9 mouse cellular contexts compared by ENCODE assay signal in the genomic region with DNA sequence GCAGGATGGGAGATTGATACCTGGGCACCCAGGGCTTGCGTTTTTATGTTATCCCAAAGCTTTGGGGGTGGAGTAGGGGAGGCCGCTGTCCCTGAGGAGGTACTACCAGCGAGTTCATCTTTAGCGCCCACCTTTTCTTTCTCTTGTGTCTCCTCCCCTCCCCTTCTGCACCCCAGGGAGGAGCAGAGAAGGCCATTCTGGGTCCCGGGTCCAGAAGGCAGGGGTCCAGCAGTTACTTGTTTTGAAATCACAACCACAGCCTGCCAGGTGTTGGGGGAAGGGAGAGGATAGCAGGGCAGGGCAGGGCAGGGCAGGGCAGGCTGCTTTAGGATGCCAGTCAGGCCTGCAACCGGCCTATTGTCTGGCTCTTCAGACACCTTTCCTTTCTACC. TPM values are rescaled to one million over a fixed set of nuclear protein-coding genes. Genes with fewer than 3 reads are reported as not detected.
DNase-seq lines count a peak whose midpoint lies in the region; ATAC-seq lines count a peak whose summit lies in the region.
"Had no signal": no experiment of that assay in that cellular context is flagged by ENCODE, and none has a peak within 500 bp of the region (broad histone marks: within the 10 kb centered on the region; RNA-seq: fewer than 3 reads in every experiment).

No protein-coding gene starts in this region.

- no peaks in the 10 kb centered on the region for H3K9me3 ChIP-seq in neural tube, embryonic 11.5 days (ENCODE audit: control insufficient read depth, low read length)
- no peaks in the 10 kb centered on the region for H3K9me3 ChIP-seq in limb, embryonic 11.5 days (ENCODE audit: control insufficient read depth, low read length)
- H3K9me3 ChIP-seq in stomach, embryonic 16.5 days (replicated peaks; ENCODE audit: control insufficient read depth, low read length): no peaks in the 10 kb centered on the region

- H3K36me3 ChIP-seq in neural tube, embryonic 11.5 days (ENCODE audit: control insufficient read depth, insufficient read depth, low read length): no peaks in the 10 kb centered on the region
- H3K36me3 ChIP-seq in limb, embryonic 11.5 days (ENCODE audit: control insufficient read depth, insufficient read depth, low read length): no peaks in the 10 kb centered on the region
- H3K36me3 ChIP-seq in stomach, embryonic 16.5 days (ENCODE audit: control insufficient read depth, insufficient read depth, low read length): no peaks in the 10 kb centered on the region

- H3K9ac ChIP-seq in neural tube, embryonic 11.5 days (ENCODE audit: low read length): peak overlapping the region; percentile 79
- H3K9ac ChIP-seq in limb, embryonic 11.5 days (ENCODE audit: low read length): peak overlapping the region; percentile 76
- H3K9ac ChIP-seq in stomach, embryonic 16.5 days (ENCODE audit: low read length): peak overlapping the region; percentile 69

- DNase-seq in frontal cortex, postnatal 10 days (ENCODE audit: low spot score in 2 of 2): no peak
- DNase-seq in neural tube, embryonic 11.5 days (ENCODE audit: low spot score): no peak
- DNase-seq in neural tube, embryonic 10.5 days (ENCODE audit: extremely low spot score, low spot score): no peak
- no peak for DNase-seq in limb, embryonic 11.5 days (ENCODE audit: low spot score)
- DNase-seq in gastrocnemius, adult 8-10 months (ENCODE audit: low spot score in 2 of 2): no peak
- no peak for DNase-seq in adrenal gland, adult 2 months

- H3K27ac ChIP-seq in neural tube, embryonic 11.5 days (ENCODE audit: low read depth, low read length): peak overlapping the region; percentile 81; the same call in 1 of the 2 replicates
- H3K27ac ChIP-seq in limb, embryonic 11.5 days (replicated peaks; ENCODE audit: low read depth, low read length): no peak overlapping the region
- no peak overlapping the region for H3K27ac ChIP-seq in stomach, embryonic 16.5 days (ENCODE audit: low read length)

- peak overlapping the region; percentile 68 for H3K4me3 ChIP-seq in neural tube, embryonic 11.5 days (ENCODE audit: low read depth, low read length)
- H3K4me3 ChIP-seq in limb, embryonic 11.5 days (ENCODE audit: low read depth, low read length): peak overlapping the region; percentile 59
- H3K4me3 ChIP-seq in stomach, embryonic 16.5 days (replicated peaks; ENCODE audit: low read length): peak overlapping the region; percentile 51

- peak; percentile 5; the same call in 1 of the 2 replicates for ATAC-seq in frontal cortex, adult (ENCODE audit: low TSS enrichment)
- ATAC-seq in neural tube, embryonic 11.5 days (ENCODE audit: insufficient read depth, low FRiP score, low TSS enrichment): 0 out of 2 replicates have a peak, but pooled peaks have one; percentile 18
- no peak for ATAC-seq in limb, embryonic 11.5 days (ENCODE audit: insufficient number of reproducible peaks, low FRiP score, low TSS enrichment, low read depth)
- no peak for ATAC-seq in stomach, embryonic 16.5 days (ENCODE audit: insufficient read depth, low FRiP score)

- WGBS in neural tube, embryonic 11.5 days: 8% methylated on average over 5 of the region's 6 CpGs
- 13% methylated on average over 6 of the region's 6 CpGs for WGBS in limb, embryonic 11.5 days
- WGBS in stomach, embryonic 16.5 days: 18% methylated on average over 6 of the region's 6 CpGs

- peaks cover 8% of the 10 kb centered on the region; the same call in 1 of the 2 replicates for H3K4me1 ChIP-seq in neural tube, embryonic 11.5 days (ENCODE audit: control insufficient read depth, insufficient read depth, low read length)
- H3K4me1 ChIP-seq in limb, embryonic 11.5 days (ENCODE audit: control insufficient read depth, insufficient read depth, low read length): peaks cover 3% of the 10 kb centered on the region; the same call in 1 of the 2 replicates
- H3K4me1 ChIP-seq in stomach, embryonic 16.5 days (ENCODE audit: control insufficient read depth, insufficient read depth, low read length): no peaks in the 10 kb centered on the region

- peak overlapping the region; percentile 74 for H3K4me2 ChIP-seq in neural tube, embryonic 11.5 days (ENCODE audit: low read depth)
- H3K4me2 ChIP-seq in limb, embryonic 11.5 days (ENCODE audit: low read depth, severe bottlenecking): peak overlapping the region; percentile 97
- peak overlapping the region; percentile 89 for H3K4me2 ChIP-seq in stomach, embryonic 16.5 days (ENCODE audit: low read depth, low read length)

- H3K27me3 ChIP-seq in neural tube, embryonic 11.5 days (ENCODE audit: control insufficient read depth, insufficient read depth, low read length): no peaks in the 10 kb centered on the region
- peaks cover 25% of the 10 kb centered on the region for H3K27me3 ChIP-seq in limb, embryonic 11.5 days (ENCODE audit: control insufficient read depth, insufficient read depth, low read length)
- H3K27me3 ChIP-seq in stomach, embryonic 16.5 days (ENCODE audit: control insufficient read depth, insufficient read depth, low read length): peaks cover 23% of the 10 kb centered on the region

RNA-seq across cellular contexts. Expression of a gene that starts 0.8 kb away (rescaled TPM):
- polyA plus RNA-seq in neural tube, embryonic 11.5 days (2014; fragmentation: Nextera tagmentation; extraction: Ambion mirVana): 65.8 and 67.0 TPM in 2 replicates
- polyA plus RNA-seq in limb, embryonic 11.5 days (2014; fragmentation: Nextera tagmentation; extraction: Ambion mirVana): 5.9 and 6.4 TPM in 2 replicates
- polyA plus RNA-seq in stomach, embryonic 16.5 days (2015; fragmentation: Nextera tagmentation; extraction: Ambion mirVana): 7.5 and 8.6 TPM in 2 replicates
- under 1 TPM in 3 of 4 experiments, not detected in 1; 0.02 to 0.16 (median 0.15) TPM for total RNA-seq in gastrocnemius, adult 8-10 months (2022)
- 1 to 10 TPM in 1 of 2 experiments, under 1 TPM in 1; 0.78 to 1.6 TPM for total RNA-seq in adrenal gland, adult 2 months (2021)
- 1.7 and 1.9 TPM in 2 replicates for polyA plus RNA-seq in adrenal gland, adult 2 months (2012; rRNA removed)
- polyA plus RNA-seq: liver, adult 2 months had no signal

RNA-seq across cellular contexts. Expression of a gene that starts 13.3 kb away (rescaled TPM):
- polyA plus RNA-seq in neural tube, embryonic 11.5 days (2014; fragmentation: Nextera tagmentation; extraction: Ambion mirVana): not detected in 2 replicates
- polyA plus RNA-seq in limb, embryonic 11.5 days (2014; fragmentation: Nextera tagmentation; extraction: Ambion mirVana): not detected in 2 replicates
- not detected in 2 replicates for polyA plus RNA-seq in stomach, embryonic 16.5 days (2015; fragmentation: Nextera tagmentation; extraction: Ambion mirVana)
- not detected for total RNA-seq in gastrocnemius, adult 8-10 months (2022)
- not detected for total RNA-seq in adrenal gland, adult 2 months (2021)
- not detected in 2 replicates for polyA plus RNA-seq in adrenal gland, adult 2 months (2012; rRNA removed)
- total RNA-seq: liver, adult 2 months had no signal
- polyA plus RNA-seq: liver, adult 2 months had no signal

Comparison
In these comparisons a context has a peak if more than half of its experiments do, and no peak if none do; other contexts are left out.
1. ATAC-seq: peak in frontal cortex, adult (single experiment) and neural tube, embryonic 11.5 days (single experiment); none in limb, embryonic 11.5 days (single experiment) and stomach, embryonic 16.5 days (single experiment).
2. Peak in every context shown above with its lines, with median percentiles within 50 percentile points of each other: H3K4me2 ChIP-seq, H3K4me3 ChIP-seq and H3K9ac ChIP-seq.